Comparison of ENCODE assay signal across 8 mouse cellular contexts in genomic region chrX:36795424-36796162, GRCm38 (mm10). TPM values are rescaled to one million over a fixed set of nuclear protein-coding genes. Genes with fewer than 3 reads are reported as not detected.
DNase-seq lines count a peak whose midpoint lies in the region; ATAC-seq and TF ChIP-seq lines count a peak whose summit lies in the region.

Gene Slc25a5 (plus strand): TSS chrX:36795651.

- POLR2A ChIA-PET in Patski (lab: Charles Lee), result no interaction called here

- H3K4me1 ChIP-seq in hindbrain, embryonic 13.5 days (replicated peaks), result peaks cover 9% of the 10 kb centered on the region; the same call in 1 of the 2 replicates

- H3K36me3 ChIP-seq in hindbrain, embryonic 13.5 days, result peaks cover 9% of the 10 kb centered on the region

- CTCF ChIA-PET in Patski (lab: Charles Lee), result interaction anchor here (0.7 to 2.1 kb wide), 3 partner anchors 22 to 36 kb away, joined by 3 to 7 read pairs (median 3); no protein-coding TSS in a partner anchor

- 19% methylated on average over 41 of the region's 41 CpGs for WGBS in hindbrain, embryonic 13.5 days

- no peaks in the 10 kb centered on the region for H3K9me3 ChIP-seq in hindbrain, embryonic 13.5 days

- in situ Hi-C loops in Patski (cut with MboI; ENCODE audit: low pct_unique_long_range_greater_than_20kb), result no loop called here

- ATAC-seq in Patski, result peak; percentile 95
- peak; percentile 96 for ATAC-seq in hindbrain, embryonic 13.5 days (ENCODE audit: low FRiP score)

- peak within 1 kb of the TSS; percentile 55 for H3K4me2 ChIP-seq in hindbrain, embryonic 13.5 days

- H3K9ac ChIP-seq in hindbrain, embryonic 13.5 days, result peak within 1 kb of the TSS; percentile 80

- DNase-seq in Patski (ENCODE audit: low read depth, low spot score), result no peak
- DNase-seq in cerebellum, postnatal 14 days, result peak; percentile 86 to 87
- peak; percentile 59 to 64 for DNase-seq in frontal cortex, postnatal 25 days (ENCODE audit: low spot score in 2 of 2)
- peak; percentile 47 to 61 for DNase-seq in layer of hippocampus, postnatal 25 days (ENCODE audit: extremely low spot score in 1 of 2, low spot score in 1 of 2)
- DNase-seq in lung, postnatal 14 days, result peak; percentile 83
- peak; percentile 83 for DNase-seq in ovary, postnatal 36 days (ENCODE audit: low spot score)
- peak; percentile 86 for DNase-seq in thymus, postnatal 25 days

- peak within 1 kb of the TSS; percentile 59 for H3K4me3 ChIP-seq in hindbrain, embryonic 13.5 days

- peak within 1 kb of the TSS; percentile 91 for H3K27ac ChIP-seq in hindbrain, embryonic 13.5 days

- H3K27me3 ChIP-seq in Patski, result no peaks in the 10 kb centered on the region
- H3K27me3 ChIP-seq in hindbrain, embryonic 13.5 days, result no peaks in the 10 kb centered on the region

- TF ChIP-seq CTCF in Patski (IDR thresholded peaks at IDR 0.05), result no peak

RNA-seq across cellular contexts. Expression of gene Slc25a5, which starts in this region (rescaled TPM):
- polyA plus RNA-seq in Patski (2021), result 1,052 TPM
- 568 and 574 TPM in 2 replicates for polyA plus RNA-seq in hindbrain, embryonic 13.5 days (2015; fragmentation: Nextera tagmentation; extraction: Ambion mirVana)
- 100 to 1,000 TPM; 334 to 370 TPM for total RNA-seq in layer of hippocampus, postnatal 25 days (2021)
